Mouse (Mus musculus) neural tube, embryonic 12.5 days (tissue): ENCODE measurements around the gene Birc7. TPM values are rescaled to one million over a fixed set of nuclear protein-coding genes. Genes with fewer than 3 reads are reported as not detected.

Source experiments
- ATAC-seq: fragments of 200-750 bp; cut with Nextera tagmentation; 2 replicates; pipeline ENCODE4 v1.8.0; 2017; ENCODE audit warnings: low read depth, mild to moderate bottlenecking, moderate TSS enrichment, moderate library complexity; ENCODE audit not compliant: low FRiP score
- H3K27ac ChIP-seq: fragments of 300-500 bp; sonication (generic); 2 replicates; pipeline ENCODE4 v1.5.1; 2016
- H3K27me3 ChIP-seq: fragments of 300-500 bp; sonication (generic); replicated peaks from 2 replicates; pipeline ENCODE4 v1.6.1; 2016; ENCODE audit warnings: mild to moderate bottlenecking
- H3K36me3 ChIP-seq: fragments of 300-500 bp; sonication (generic); 2 replicates; pipeline ENCODE4 v1.6.1; 2016; ENCODE audit warnings: mild to moderate bottlenecking
- H3K4me1 ChIP-seq: fragments of 300-500 bp; sonication (generic); 2 replicates; pipeline ENCODE4 v1.6.1; 2016
- H3K4me2 ChIP-seq: fragments of 300-500 bp; sonication (generic); replicated peaks from 2 replicates; pipeline ENCODE4 v1.6.1; 2016; ENCODE audit warnings: mild to moderate bottlenecking
- H3K4me3 ChIP-seq: fragments of 300-500 bp; sonication (generic); 2 replicates; pipeline ENCODE4 v1.5.1; 2016
- H3K9ac ChIP-seq: fragments of 300-500 bp; sonication (generic); 2 replicates; pipeline ENCODE4 v1.6.1; 2016; ENCODE audit warnings: mild to moderate bottlenecking
- H3K9me3 ChIP-seq: fragments of 300-500 bp; sonication (generic); 2 replicates; pipeline ENCODE4 v1.6.1; 2016; ENCODE audit warnings: mild to moderate bottlenecking
- WGBS: fragments of 180-500 bp; shearing (Covaris S2); methylation state at CpG from one replicate; pipeline ENCODE4 v1.1.7; 2016; 5-methylcytosine and 5-hydroxymethylcytosine counted together
- polyA plus RNA-seq: library from polyadenylated mRNA; unstranded; fragments of >200 nt; fragmentation: Nextera tagmentation; extraction: Ambion mirVana; gene quantifications from 2 replicates; pipeline ENCODE4 v1.2.1, GENCODE M21; 2016

Birc7 gene
- polyA plus RNA-seq, 1 experiment from 2014 or later = 0.27 TPM

- Histone ChIP-seq H3K27ac (peak overlapping the region; percentile 99), H3K27me3 (peaks cover 29% of the 10 kb centered on the region), H3K4me1 (peaks cover 65% of the 10 kb centered on the region), H3K4me3 (peak overlapping the region; percentile 84), H3K36me3 (peaks cover 8% of the 10 kb centered on the region; the same call in 1 of the 2 replicates), H3K4me2 (peak overlapping the region; percentile 67), H3K9me3 (no peaks in the 10 kb centered on the region), H3K9ac (peak overlapping the region; percentile 99)
- peak; percentile 45 for ATAC-seq
- under 1% methylated on average over 57 of the region's 57 CpGs for WGBS
Observed at GRCm38 (mm10) chr2:180894029-180894623, 34.7 kb upstream of the Birc7 start.

- H3K27ac ChIP-seq = peak overlapping the region; percentile 99
Observed at GRCm38 (mm10) chr2:180894734-180895133, 34.1 kb upstream of the Birc7 start.

GRCm38 (mm10) chr2:180895321-180895720 lies 33.5 kb upstream of the Birc7 start:
- Histone ChIP-seq H3K4me3 (peak overlapping the region; percentile 84), H3K36me3 (peaks cover 8% of the 10 kb centered on the region; the same call in 1 of the 2 replicates), H3K4me2 (peak overlapping the region; percentile 67), H3K4me1 (peaks cover 53% of the 10 kb centered on the region), H3K9ac (peak overlapping the region; percentile 99), H3K27ac (peak overlapping the region; percentile 50; the same call in 1 of the 2 replicates), H3K27me3 (peaks cover 26% of the 10 kb centered on the region), H3K9me3 (no peaks in the 10 kb centered on the region)
- WGBS = 71% methylated on average over 3 of the region's 3 CpGs
- no peak for ATAC-seq

More at GRCm38 (mm10) chr2:180894734-180895133, 34.1 kb upstream of the Birc7 start:
- WGBS = under 1% methylated on average over 13 of the region's 13 CpGs
- Histone ChIP-seq H3K9ac (peak overlapping the region; percentile 99), H3K27me3 (peaks cover 28% of the 10 kb centered on the region), H3K36me3 (peaks cover 8% of the 10 kb centered on the region; the same call in 1 of the 2 replicates), H3K9me3 (no peaks in the 10 kb centered on the region), H3K4me2 (peak overlapping the region; percentile 67), H3K4me3 (peak overlapping the region; percentile 84), H3K4me1 (peaks cover 59% of the 10 kb centered on the region)
- ATAC-seq = peak; percentile 29

GRCm38 (mm10) chr2:180895837-180896525 lies 32.8 kb upstream of the Birc7 start:
- no peak for ATAC-seq
- Histone ChIP-seq H3K4me2 (peak overlapping the region; percentile 67), H3K4me1 (peaks cover 47% of the 10 kb centered on the region), H3K27me3 (peaks cover 23% of the 10 kb centered on the region), H3K4me3 (peak overlapping the region; percentile 84; the same call in 1 of the 2 replicates), H3K36me3 (peaks cover 8% of the 10 kb centered on the region; the same call in 1 of the 2 replicates), H3K27ac (peak overlapping the region; percentile 50), H3K9ac (peak overlapping the region; percentile 99), H3K9me3 (no peaks in the 10 kb centered on the region)
- 77% methylated on average over 11 of the region's 11 CpGs for WGBS

GRCm38 (mm10) chr2:180896819-180897625 lies 31.8 kb upstream of the Birc7 start:
- no peaks in the 10 kb centered on the region for H3K9me3 ChIP-seq
- H3K27me3 ChIP-seq = peaks cover 19% of the 10 kb centered on the region; the same call in 1 of the 2 replicates
- peaks cover 41% of the 10 kb centered on the region for H3K4me1 ChIP-seq
- WGBS = 65% methylated on average over 15 of the region's 15 CpGs
- H3K4me3 ChIP-seq = no peak overlapping the region
- no peak overlapping the region for H3K27ac ChIP-seq
- no peak overlapping the region for H3K9ac ChIP-seq
- ATAC-seq = no peak
- H3K4me2 ChIP-seq = no peak overlapping the region
- peaks cover 8% of the 10 kb centered on the region; the same call in 1 of the 2 replicates for H3K36me3 ChIP-seq

- WGBS = 72% methylated on average over 6 of the region's 6 CpGs
Observed at GRCm38 (mm10) chr2:180897857-180898256, 31.0 kb upstream of the Birc7 start.

GRCm38 (mm10) chr2:180902086-180902485 lies 26.7 kb upstream of the Birc7 start:
- Histone ChIP-seq H3K27ac (no peak overlapping the region), H3K9ac (no peak overlapping the region), H3K4me1 (peaks cover 18% of the 10 kb centered on the region), H3K9me3 (no peaks in the 10 kb centered on the region), H3K27me3 (no peaks in the 10 kb centered on the region), H3K36me3 (peaks cover 11% of the 10 kb centered on the region; the same call in 1 of the 2 replicates), H3K4me3 (no peak overlapping the region), H3K4me2 (no peak overlapping the region)
- no peak for ATAC-seq
- 47% methylated on average over 2 of the region's 2 CpGs for WGBS

More at GRCm38 (mm10) chr2:180897857-180898256, 31.0 kb upstream of the Birc7 start:
- peak overlapping the region; percentile 10; the same call in 1 of the 2 replicates for H3K27ac ChIP-seq
- no peak for ATAC-seq
- H3K27me3 ChIP-seq = peaks cover 13% of the 10 kb centered on the region; the same call in 1 of the 2 replicates
- peaks cover 37% of the 10 kb centered on the region for H3K4me1 ChIP-seq
- no peak overlapping the region for H3K4me3 ChIP-seq
- H3K9me3 ChIP-seq = no peaks in the 10 kb centered on the region
- no peak overlapping the region for H3K9ac ChIP-seq
- no peak overlapping the region for H3K4me2 ChIP-seq
- peaks cover 8% of the 10 kb centered on the region; the same call in 1 of the 2 replicates for H3K36me3 ChIP-seq

- no peak overlapping the region for H3K4me3 ChIP-seq
- H3K9me3 ChIP-seq = no peaks in the 10 kb centered on the region
- no peaks in the 10 kb centered on the region for H3K27me3 ChIP-seq
- no peak for ATAC-seq
- 95% methylated on average over 18 of the region's 18 CpGs for WGBS
- H3K27ac ChIP-seq = no peak overlapping the region
- H3K36me3 ChIP-seq = peaks cover 16% of the 10 kb centered on the region; the same call in 1 of the 2 replicates
- peaks cover 9% of the 10 kb centered on the region for H3K4me1 ChIP-seq
- no peak overlapping the region for H3K4me2 ChIP-seq
- no peak overlapping the region for H3K9ac ChIP-seq
Observed at GRCm38 (mm10) chr2:180904435-180905208, 24.2 kb upstream of the Birc7 start.

- no peak for ATAC-seq
- no peak overlapping the region for H3K4me3 ChIP-seq
- H3K4me2 ChIP-seq = no peak overlapping the region
- H3K9ac ChIP-seq = no peak overlapping the region
- H3K27ac ChIP-seq = no peak overlapping the region
- H3K27me3 ChIP-seq = no peaks in the 10 kb centered on the region
- peaks cover 26% of the 10 kb centered on the region for H3K36me3 ChIP-seq
- WGBS = 65% methylated on average over 5 of the region's 5 CpGs
- H3K9me3 ChIP-seq = no peaks in the 10 kb centered on the region
- peaks cover 9% of the 10 kb centered on the region for H3K4me1 ChIP-seq
Observed at GRCm38 (mm10) chr2:180905556-180906221, 23.1 kb upstream of the Birc7 start.

GRCm38 (mm10) chr2:180910928-180911327 lies 17.9 kb upstream of the Birc7 start:
- 94% methylated on average over 12 of the region's 12 CpGs for WGBS
- no peak overlapping the region for H3K9ac ChIP-seq
- H3K36me3 ChIP-seq = peaks cover 59% of the 10 kb centered on the region
- H3K27ac ChIP-seq = no peak overlapping the region
- no peak for ATAC-seq
- H3K4me2 ChIP-seq = no peak overlapping the region
- peaks cover 5% of the 10 kb centered on the region; the same call in 1 of the 2 replicates for H3K4me1 ChIP-seq
- no peak overlapping the region for H3K4me3 ChIP-seq
- no peaks in the 10 kb centered on the region for H3K27me3 ChIP-seq
- H3K9me3 ChIP-seq = no peaks in the 10 kb centered on the region
